Mouse (Mus musculus) CH12.LX (cell line): ENCODE measurements around the gene Fars2. TPM values are rescaled to one million over a fixed set of nuclear protein-coding genes. Genes with fewer than 3 reads are reported as not detected.

Experiments used
- DNase-seq: peaks from one replicate; pipeline ENCODE4 v3.0.0-alpha.2; 2013; ENCODE audit errors: extremely low read depth
- H3K27ac ChIP-seq: 2 replicates; pipeline ENCODE4 v1.5.1; 2012; ENCODE audit warnings: low read depth, mild to moderate bottlenecking, control low read depth, moderate library complexity; ENCODE audit not compliant: insufficient read depth
- H3K27me3 ChIP-seq: replicated peaks from 2 replicates; pipeline ENCODE3; 2012; ENCODE audit warnings: inconsistent platforms
- H3K36me3 ChIP-seq, 2 experiments: replicated peaks in 1 of 2; 2 replicates each; pipeline versions ENCODE3 to v1.6.1; 2012; ENCODE audit warnings: inconsistent platforms in 1 of 2, low read length in 1 of 2, mild to moderate bottlenecking in 1 of 2, mixed read lengths in 1 of 2, moderate library complexity in 1 of 2; ENCODE audit not compliant: control insufficient read depth in 1 of 2, insufficient read depth in 1 of 2
- H3K4me1 ChIP-seq, 2 experiments: 2 replicates each; pipeline ENCODE4 v1.6.1; 2012; ENCODE audit warnings: inconsistent platforms in 1 of 2, moderate library complexity in 1 of 2; ENCODE audit not compliant: insufficient read depth in 2 of 2, control insufficient read depth in 1 of 2
- H3K4me2 ChIP-seq: 2 replicates; pipeline ENCODE4 v1.6.1; 2012; ENCODE audit warnings: low read depth, mild to moderate bottlenecking, control low read depth; ENCODE audit not compliant: poor library complexity, insufficient read depth, severe bottlenecking
- H3K4me3 ChIP-seq, 3 experiments: fragments of 150-350 bp in 1 of 3; sonication (generic) in 1 of 3; replicated peaks in 1 of 3; 2 replicates each; pipeline versions ENCODE3 to v1.5.1; 2011 to 2012; ENCODE audit warnings: low read depth in 2 of 3, low read length in 2 of 3, mild to moderate bottlenecking in 2 of 3, moderate library complexity in 2 of 3, control low read depth in 1 of 3, improper control_type of control experiment in 1 of 3, inconsistent platforms in 1 of 3, mixed read lengths in 1 of 3; ENCODE audit not compliant: poor library complexity in 1 of 3
- H3K79me2 ChIP-seq: replicated peaks from 2 replicates; pipeline ENCODE4 v1.6.1; 2012; ENCODE audit warnings: mild to moderate bottlenecking, moderate library complexity; ENCODE audit not compliant: control insufficient read depth, poor library complexity, insufficient read depth, severe bottlenecking; ENCODE audit errors: extremely low read depth
- H3K9ac ChIP-seq: 2 replicates; pipeline ENCODE4 v1.6.1; 2012; ENCODE audit warnings: low read depth, mild to moderate bottlenecking, control low read depth, moderate library complexity; ENCODE audit not compliant: insufficient read depth
- H3K9me3 ChIP-seq: replicated peaks from 2 replicates; pipeline ENCODE3; 2012; ENCODE audit warnings: low read length, inconsistent platforms, mixed read lengths
- BHLHE40 ChIP-seq: IDR thresholded peaks from 2 replicates; pipeline ENCODE4 v1.6.1; 2011; ENCODE audit warnings: mild to moderate bottlenecking, low read depth, low read length, improper control_type of control experiment
- KAT2A ChIP-seq: IDR thresholded peaks from 2 replicates; pipeline ENCODE4 v1.6.1; 2012; ENCODE audit warnings: low read length, improper control_type of control experiment, inconsistent platforms; ENCODE audit not compliant: insufficient replicate concordance
- MAX ChIP-seq: IDR thresholded peaks from 2 replicates; pipeline ENCODE4 v1.6.1; 2011; ENCODE audit warnings: low read length, improper control_type of control experiment
- MAZ ChIP-seq: IDR thresholded peaks from 2 replicates; pipeline ENCODE4 v1.6.1; 2012; ENCODE audit warnings: low read depth, mild to moderate bottlenecking, inconsistent platforms, low read length, improper control_type of control experiment, moderate library complexity
- POLR2A ChIP-seq: IDR thresholded peaks from 2 replicates; pipeline ENCODE4 v1.6.1; 2011; ENCODE audit warnings: low read depth, mild to moderate bottlenecking, improper control_type of control experiment, low read length
- SIN3A ChIP-seq: IDR thresholded peaks from 2 replicates; pipeline ENCODE4 v1.6.1; 2012; ENCODE audit warnings: low read length, improper control_type of control experiment, inconsistent platforms
- UBTF ChIP-seq: IDR thresholded peaks from 2 replicates; pipeline ENCODE4 v1.6.1; 2012; ENCODE audit warnings: low read depth, mild to moderate bottlenecking, inconsistent platforms, low read length, improper control_type of control experiment, moderate library complexity
- ZKSCAN1 ChIP-seq: IDR thresholded peaks from 2 replicates; pipeline ENCODE4 v1.6.1; 2012; ENCODE audit warnings: low read depth, inconsistent platforms, low read length, improper control_type of control experiment, borderline replicate concordance
- ZNF384 ChIP-seq: IDR thresholded peaks from 2 replicates; pipeline ENCODE4 v1.6.1; 2012; ENCODE audit warnings: low read depth, low read length, improper control_type of control experiment, inconsistent platforms
- dilution Hi-C: fragments of 300-500 bp; cut with MboI; formaldehyde crosslinking; loops from 2 replicates; pipeline ENCODE4 v1.14.3; 2020; ENCODE audit warnings: low sequenced_read_pairs; ENCODE audit not compliant: extremely low pct_unique_long_range_greater_than_20kb, extremely low pct_ligation_motif_present
- in situ Hi-C: fragments of 300-500 bp; cut with MboI; formaldehyde crosslinking; loops from 3 replicates; pipeline ENCODE4 v1.14.3; 2019; ENCODE audit warnings: low sequenced_read_pairs, low pct_ligation_motif_present, low pct_unique_long_range_greater_than_20kb, mixed read lengths
- polyA plus RNA-seq: library from polyadenylated mRNA; unstranded; fragments of >175 nt; gene quantifications from 2 replicates; pipeline ENCODE4 v1.2.1, GENCODE M21; 2012; ENCODE audit warnings: low read depth; ENCODE audit not compliant: insufficient read length
- total RNA-seq, 2 experiments: library from RNA; depleted of rRNA; stranded (reverse); fragments of 300-350 nt in 1 of 2; fragments of >200 nt in 1 of 2; gene quantifications; 2 replicates each; pipeline ENCODE4 v1.2.3; 2012 to 2014

Gene Fars2
- total and polyA plus RNA-seq, 3 experiments = 30.2 to 47.7 (median 46.4) TPM

DNA sequence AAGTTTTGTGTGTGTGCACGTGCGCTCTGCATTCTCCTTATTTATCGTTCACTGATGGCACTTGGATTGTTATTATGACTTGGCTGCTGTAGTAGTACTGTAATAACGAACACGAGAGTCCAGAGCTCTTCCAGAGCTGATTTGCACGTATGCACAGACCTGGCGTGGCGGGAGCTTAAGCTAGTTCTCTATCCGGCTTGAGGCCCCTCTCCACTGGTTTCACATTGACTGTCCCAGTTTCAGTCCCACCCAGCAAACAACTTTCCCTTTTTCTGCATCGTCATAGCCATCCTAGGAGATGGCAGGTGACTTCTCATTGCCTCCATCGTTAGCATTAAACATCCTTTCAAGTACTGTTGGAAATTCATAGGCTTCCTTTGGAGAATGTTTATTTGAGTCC is 252.2 kb downstream of the Fars2 start (continued):
- no peak for TF ChIP-seq MAX
- TF ChIP-seq POLR2A = no peak
- peak; percentile 93 for TF ChIP-seq BHLHE40
- TF ChIP-seq UBTF = no peak
- no peak for TF ChIP-seq ZNF384
- no peak for TF ChIP-seq MAZ
- no peak for TF ChIP-seq KAT2A

GRCm38 (mm10) chr13:36383236-36383635 is 266.0 kb downstream of the Fars2 start:
- in situ Hi-C loops = no loop called here
- Histone ChIP-seq H3K36me3 (peaks cover 0 to 7% of the 10 kb centered on the region in 2 experiments), H3K4me2 (no peak overlapping the region), H3K79me2 (no peaks in the 10 kb centered on the region), H3K9ac (no peak overlapping the region), H3K4me3 (no peak overlapping the region), H3K27ac (no peak overlapping the region), H3K27me3 (no peaks in the 10 kb centered on the region), H3K4me1 (peaks cover 0 to 12% of the 10 kb centered on the region in 2 experiments; a peak in 1 of 4 replicates), H3K9me3 (no peaks in the 10 kb centered on the region)
- no peak for DNase-seq
- TF ChIP-seq ZKSCAN1 = no peak
- dilution Hi-C loops = no loop called here

DNA sequence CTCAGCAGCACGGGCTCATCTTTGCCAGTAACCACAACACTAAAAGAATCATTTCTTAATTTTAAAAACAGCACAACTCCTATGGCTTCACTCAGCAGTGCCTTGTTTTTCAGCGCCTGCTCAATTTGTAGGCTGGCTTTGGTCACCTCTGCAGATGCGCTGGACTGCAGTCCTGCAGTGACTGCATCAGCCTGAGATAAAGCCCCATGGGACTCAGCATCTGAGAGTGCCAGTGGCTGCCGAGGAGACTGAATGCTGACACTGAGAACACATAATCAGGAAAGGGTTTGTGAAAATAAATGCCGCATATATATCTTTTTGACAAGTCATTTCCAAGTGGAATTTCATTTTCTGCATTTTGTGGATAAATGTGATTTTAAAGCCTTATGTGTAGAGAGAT is 268.9 kb downstream of the Fars2 start:
- H3K36me3 ChIP-seq = peaks cover 0 to 16% of the 10 kb centered on the region in 2 experiments
- no peak for TF ChIP-seq MAX
- in situ Hi-C loops = no loop called here
- H3K9me3 ChIP-seq = no peaks in the 10 kb centered on the region
- no peaks in the 10 kb centered on the region for H3K79me2 ChIP-seq
- peaks cover 0 to 12% of the 10 kb centered on the region in 2 experiments; a peak in 1 of 4 replicates for H3K4me1 ChIP-seq
- dilution Hi-C loops = no loop called here
- no peak overlapping the region for H3K4me2 ChIP-seq
- H3K27me3 ChIP-seq = no peaks in the 10 kb centered on the region
- no peak for DNase-seq
- no peak overlapping the region for H3K9ac ChIP-seq
- no peak overlapping the region for H3K27ac ChIP-seq
- H3K4me3 ChIP-seq = no peak overlapping the region

GRCm38 (mm10) chr13:36391936-36392335 is 274.7 kb downstream of the Fars2 start:
- H3K27ac ChIP-seq = no peak overlapping the region
- dilution Hi-C loops = no loop called here
- H3K27me3 ChIP-seq = no peaks in the 10 kb centered on the region
- TF ChIP-seq BHLHE40 = peak; percentile 21; the same call in 1 of the 2 replicates
- no peak for TF ChIP-seq SIN3A
- H3K9ac ChIP-seq = no peak overlapping the region
- DNase-seq = no peak
- H3K4me3 ChIP-seq = no peak overlapping the region
- peaks cover 0 to 23% of the 10 kb centered on the region in 2 experiments for H3K36me3 ChIP-seq
- peaks cover 3 to 13% of the 10 kb centered on the region in 2 experiments for H3K4me1 ChIP-seq
- H3K79me2 ChIP-seq = no peaks in the 10 kb centered on the region
- in situ Hi-C loops = no loop called here
- H3K4me2 ChIP-seq = no peak overlapping the region
- no peaks in the 10 kb centered on the region for H3K9me3 ChIP-seq
